Mouse (Mus musculus) myocyte (in vitro differentiated cells): ENCODE data around the gene Gm42791.

Experiments
- CEBPB ChIP-seq: IDR thresholded peaks from 2 replicates; pipeline ENCODE4 v1.6.1; 2011; ENCODE audit warnings: mild to moderate bottlenecking, moderate library complexity; ENCODE audit not compliant: poor library complexity, insufficient read depth, severe bottlenecking
- E2F4 ChIP-seq: IDR thresholded peaks from one replicate; pipeline ENCODE4 v1.6.1; 2011; ENCODE audit warnings: mild to moderate bottlenecking, control low read depth, moderate library complexity; ENCODE audit not compliant: insufficient read depth
- MAX ChIP-seq: IDR thresholded peaks from one replicate; pipeline ENCODE4 v1.6.1; 2011; ENCODE audit warnings: low read depth, mild to moderate bottlenecking, control low read depth
- MYOG ChIP-seq, 3 experiments: IDR thresholded peaks; one replicate each; pipeline ENCODE4 v1.6.1; 2011; ENCODE audit warnings: control low read depth in 2 of 3, low read depth in 2 of 3, mild to moderate bottlenecking in 2 of 3; ENCODE audit not compliant: insufficient read length in 2 of 3, control insufficient read depth in 1 of 3, insufficient read depth in 1 of 3
- POLR2A ChIP-seq: IDR thresholded peaks from one replicate; pipeline ENCODE4 v1.6.1; 2011; ENCODE audit warnings: low read depth, mild to moderate bottlenecking, control low read depth, moderate library complexity; ENCODE audit not compliant: insufficient read length
- POLR2AphosphoS2 ChIP-seq: IDR thresholded peaks from one replicate; pipeline ENCODE4 v1.6.1; 2011; ENCODE audit warnings: low read depth, control low read depth; ENCODE audit not compliant: insufficient read length
- USF1 ChIP-seq: IDR thresholded peaks from one replicate; pipeline ENCODE4 v1.6.1; 2011; ENCODE audit warnings: low read depth, mild to moderate bottlenecking, control low read depth, moderate library complexity

DNA sequence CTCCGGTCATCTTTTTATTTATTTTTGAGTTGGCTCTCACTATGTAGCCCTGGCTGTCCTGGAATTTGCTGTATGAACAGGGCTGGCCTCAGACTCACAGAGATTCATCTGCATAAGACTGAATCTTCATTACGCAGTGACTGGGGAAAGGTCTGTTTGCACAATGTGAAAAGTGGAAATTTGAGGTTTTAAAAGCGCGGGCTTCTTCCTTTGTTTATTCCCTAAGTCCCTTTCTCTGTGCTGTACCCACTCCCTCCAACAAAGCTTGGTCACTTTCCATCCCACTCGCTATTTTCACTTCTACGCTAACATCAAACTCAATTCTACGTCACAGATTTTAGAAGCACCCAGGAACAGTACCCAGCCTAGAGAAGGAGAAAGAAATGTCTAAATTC, 639 bp downstream of the Gm42791 start:
- no peak for TF ChIP-seq POLR2A
- no peak for TF ChIP-seq E2F4
- no peak for TF ChIP-seq POLR2AphosphoS2
- no peak for TF ChIP-seq MAX
- no peak for TF ChIP-seq MYOG (IDR thresholded peaks at IDR 0.05; ENCODE audit: control insufficient read depth in 1 of 3, insufficient read depth in 1 of 3, insufficient read length in 2 of 3, low read depth in 2 of 3)
- no peak for TF ChIP-seq CEBPB
- TF ChIP-seq USF1, result no peak
